Mouse (Mus musculus) olfactory bulb, adult 2 months (tissue): ENCODE data around the gene Pgm3.
"Not testable (repeated sequence)": the region's sequence is repeated elsewhere in the genome, so short reads cannot be mapped to it uniquely, and the experiment has no call there.

ENCODE experiments used
- CTCF ChIP-seq: fragments of 200-500 bp; IDR thresholded peaks from 2 replicates; pipeline ENCODE4 v1.5.1; 2012; ENCODE audit warnings: low read depth, mild to moderate bottlenecking, low read length, moderate library complexity; ENCODE audit not compliant: insufficient read depth
- POLR2A ChIP-seq: fragments of 200-500 bp; IDR thresholded peaks from 2 replicates; pipeline ENCODE4 v1.6.1; 2012; ENCODE audit warnings: mild to moderate bottlenecking, low read depth, low read length, moderate library complexity; ENCODE audit not compliant: insufficient read depth

DNA sequence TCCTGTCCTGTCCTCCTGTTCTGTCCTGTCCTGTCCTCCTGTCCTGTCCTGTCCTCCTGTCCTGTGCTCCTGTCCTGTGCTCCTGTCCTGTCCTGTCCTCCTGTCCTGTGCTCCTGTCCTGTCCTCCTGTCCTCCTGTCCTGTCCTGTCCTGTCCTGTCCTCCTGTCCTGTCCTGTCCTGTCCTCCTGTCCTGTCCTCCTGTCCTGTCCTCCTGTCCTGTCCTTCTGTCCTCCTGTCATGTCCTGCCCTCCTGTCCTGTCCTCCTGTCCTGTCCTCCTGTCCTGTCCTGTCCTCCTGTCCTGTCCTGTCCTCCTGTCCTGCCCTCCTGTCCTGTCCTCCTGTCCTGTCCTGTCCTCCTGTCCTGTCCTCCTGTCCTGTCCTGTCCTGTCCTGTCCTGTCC is 25.3 kb upstream of the Pgm3 start:
- not testable (repeated sequence) for TF ChIP-seq CTCF, POLR2A
